ENCODE assay signal across 10 mouse cellular contexts in genomic region chr9:72196626-72197330, GRCm38 (mm10).
DNase-seq lines count a peak whose midpoint lies in the region; ATAC-seq and TF ChIP-seq lines count a peak whose summit lies in the region.
"Had no signal": no experiment of that assay in that cellular context is flagged by ENCODE, and none has a peak within 500 bp of the region (broad histone marks: within the 10 kb centered on the region; RNA-seq: fewer than 3 reads in every experiment).

No protein-coding gene starts in this region.

- peaks cover 3% of the 10 kb centered on the region; the same call in 1 of the 2 replicates for H3K4me1 ChIP-seq in lung, embryonic 14.5 days (ENCODE audit: insufficient read depth)
- peaks cover 2% of the 10 kb centered on the region; the same call in 1 of the 2 replicates for H3K4me1 ChIP-seq in lung, adult 2 months (ENCODE audit: control insufficient read depth, insufficient read depth, low read length)
- 0 out of 2 replicates have a peak, but pooled peaks cover 6% of the 10 kb centered on the region for H3K4me1 ChIP-seq in midbrain, embryonic 16.5 days (ENCODE audit: control insufficient read depth, insufficient read depth, low read length)
- H3K4me1 ChIP-seq: heart, embryonic 15.5 days had no signal

- H3K9ac ChIP-seq in lung, embryonic 14.5 days = no peak overlapping the region
- no peak overlapping the region for H3K9ac ChIP-seq in midbrain, embryonic 16.5 days (ENCODE audit: low read depth, low read length)
- H3K9ac ChIP-seq: heart, embryonic 15.5 days; limb, embryonic 15.5 days had no signal

- peak; percentile 24 for DNase-seq in adrenal gland, postnatal 14 days
- DNase-seq in adrenal gland, postnatal 4 days (ENCODE audit: low spot score in 2 of 2) = no peak
- peak; percentile 53 for DNase-seq in lung, embryonic 14.5 days
- no peak for DNase-seq in lung, adult 2 months
- DNase-seq in gastrocnemius, postnatal 25 days = peak; percentile 26
- DNase-seq in left cerebral cortex, postnatal 36 days (ENCODE audit: low spot score in 2 of 2) = peak; percentile 39 to 47
- no peak for DNase-seq in ovary, postnatal 36 days (ENCODE audit: low spot score)

- no peaks in the 10 kb centered on the region for H3K36me3 ChIP-seq in lung, embryonic 14.5 days (ENCODE audit: insufficient read depth)
- H3K36me3 ChIP-seq in midbrain, embryonic 16.5 days (ENCODE audit: control insufficient read depth, insufficient read depth, low read length) = no peaks in the 10 kb centered on the region
- H3K36me3 ChIP-seq: heart, embryonic 15.5 days; limb, embryonic 15.5 days had no signal

- ATAC-seq in lung, embryonic 14.5 days (ENCODE audit: insufficient read depth) = no peak
- ATAC-seq in midbrain, embryonic 16.5 days = no peak

- no peak for TF ChIP-seq POLR2A in lung, adult 2 months (IDR thresholded peaks at IDR 0.05; ENCODE audit: borderline replicate concordance, extremely low read depth, low read depth, low read length)

- 55% methylated on average over 10 of the region's 10 CpGs for WGBS in lung, embryonic 14.5 days
- WGBS in lung, adult 2 months = 71% methylated on average over 10 of the region's 10 CpGs
- 73% methylated on average over 10 of the region's 10 CpGs for WGBS in midbrain, embryonic 16.5 days

- no peak for TF ChIP-seq CTCF in lung, embryonic 14.5 days (IDR thresholded peaks at IDR 0.05; ENCODE audit: low read depth)
- no peak for TF ChIP-seq CTCF in lung, adult 2 months (IDR thresholded peaks at IDR 0.05; ENCODE audit: insufficient read depth, low read length)

- no peak overlapping the region for H3K4me3 ChIP-seq in lung, embryonic 14.5 days (ENCODE audit: low read depth, low read length)
- no peak overlapping the region for H3K4me3 ChIP-seq in lung, adult 2 months (replicated peaks; ENCODE audit: extremely low read depth, low read depth, low read length)
- H3K4me3 ChIP-seq in midbrain, embryonic 16.5 days (ENCODE audit: low read depth, low read length) = no peak overlapping the region
- H3K4me3 ChIP-seq: heart, embryonic 15.5 days; limb, embryonic 15.5 days had no signal

- intact Hi-C loops in left cerebral cortex, postnatal 36 days (cut with DNase I) = loop anchor here (5.0 kb wide), 1 partner anchor 76 kb away; the partner anchor contains the start of gene Zfp280d

- H3K9me3 ChIP-seq in lung, embryonic 14.5 days (ENCODE audit: low read depth, low read length) = no peaks in the 10 kb centered on the region
- H3K9me3 ChIP-seq in midbrain, embryonic 16.5 days (replicated peaks; ENCODE audit: control insufficient read depth, low read length, poor library complexity, severe bottlenecking) = no peaks in the 10 kb centered on the region
- H3K9me3 ChIP-seq: heart, embryonic 15.5 days; limb, embryonic 15.5 days had no signal

- H3K4me2 ChIP-seq in lung, embryonic 14.5 days = no peak overlapping the region
- H3K4me2 ChIP-seq in midbrain, embryonic 16.5 days (ENCODE audit: low read length) = no peak overlapping the region
- H3K4me2 ChIP-seq: heart, embryonic 15.5 days; limb, embryonic 15.5 days had no signal

- H3K27me3 ChIP-seq in lung, embryonic 14.5 days (ENCODE audit: insufficient read depth, low read length) = no peaks in the 10 kb centered on the region
- H3K27me3 ChIP-seq in midbrain, embryonic 16.5 days (ENCODE audit: control insufficient read depth, insufficient read depth, low read depth, low read length) = no peaks in the 10 kb centered on the region
- H3K27me3 ChIP-seq: heart, embryonic 15.5 days; limb, embryonic 15.5 days had no signal

- no peak overlapping the region for H3K27ac ChIP-seq in lung, embryonic 14.5 days (ENCODE audit: low read depth)
- no peak overlapping the region for H3K27ac ChIP-seq in midbrain, embryonic 16.5 days (ENCODE audit: low read length)
- H3K27ac ChIP-seq: heart, embryonic 15.5 days; limb, embryonic 15.5 days had no signal

Comparison
In these comparisons a context has a peak if more than half of its experiments do, and no peak if none do; other contexts are left out.
1. DNase-seq: peak in adrenal gland, postnatal 14 days (single experiment), lung, embryonic 14.5 days (single experiment), gastrocnemius, postnatal 25 days (single experiment) and left cerebral cortex, postnatal 36 days (2 of 2); none in adrenal gland, postnatal 4 days (0 of 2), lung, adult 2 months (single experiment) and ovary, postnatal 36 days (single experiment).